Mouse (Mus musculus): ENCODE data around the gene Gprasp2. TPM values are rescaled to one million over a fixed set of nuclear protein-coding genes. Genes with fewer than 3 reads are reported as not detected.
A peak's percentile ranks its signal among the peaks of the same experiment; 100 is the strongest.
"Not testable (repeated sequence)": the region's sequence is repeated elsewhere in the genome, so short reads cannot be mapped to it uniquely, and the experiment has no call there.

Gprasp2 gene
- polyA plus RNA-seq, 1 experiment from 2014 or later: 72.6 TPM

DNA sequence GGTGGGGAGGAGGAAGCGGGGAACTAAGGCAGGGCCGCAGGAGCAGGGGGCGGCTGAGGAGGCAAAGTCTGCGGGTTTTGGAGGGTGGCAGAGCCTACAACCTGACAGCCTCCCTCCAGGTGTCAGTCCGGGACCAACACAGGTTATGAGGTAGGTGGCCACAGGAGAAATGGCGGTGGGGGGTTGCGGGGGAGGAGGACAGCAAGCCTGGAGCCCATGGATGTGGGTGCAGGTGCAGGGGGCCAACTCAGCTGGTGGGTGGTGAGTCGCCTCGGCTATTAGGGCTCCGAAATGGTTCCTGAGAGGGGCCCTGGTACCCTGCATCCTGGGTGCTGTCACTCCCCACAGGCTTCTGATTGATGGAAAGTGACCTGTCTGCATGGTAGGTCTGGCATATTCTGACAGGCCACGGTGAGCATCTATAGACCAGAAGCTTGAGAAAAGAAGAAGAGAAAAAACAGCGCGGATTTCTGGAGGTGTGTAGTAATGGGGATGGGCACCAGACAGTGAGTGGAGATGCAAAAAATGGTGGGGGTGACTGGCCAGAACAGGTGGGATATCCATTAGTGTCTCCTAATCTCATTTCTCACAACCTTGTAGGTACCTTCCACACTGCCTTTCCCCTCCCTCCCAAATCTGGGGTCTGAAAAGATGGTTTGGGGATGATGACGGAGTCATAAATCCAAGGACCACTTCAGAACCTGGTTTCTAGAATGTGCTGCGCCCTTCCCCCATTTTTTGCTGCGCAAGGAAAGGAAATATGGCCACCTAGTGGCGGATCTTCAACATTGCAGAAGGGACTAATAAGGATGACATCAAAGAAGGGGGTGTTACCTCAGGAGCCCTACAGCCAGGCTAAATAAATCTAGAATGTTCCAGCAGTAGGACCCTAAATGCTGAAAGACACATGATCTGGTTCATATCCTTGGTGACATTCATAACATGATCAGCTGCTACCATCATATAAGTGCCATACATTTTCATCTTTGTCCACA is 860 bp downstream of the Gprasp2 start:
- WGBS: 20% methylated on average over 16 of the region's 17 CpGs

DNA sequence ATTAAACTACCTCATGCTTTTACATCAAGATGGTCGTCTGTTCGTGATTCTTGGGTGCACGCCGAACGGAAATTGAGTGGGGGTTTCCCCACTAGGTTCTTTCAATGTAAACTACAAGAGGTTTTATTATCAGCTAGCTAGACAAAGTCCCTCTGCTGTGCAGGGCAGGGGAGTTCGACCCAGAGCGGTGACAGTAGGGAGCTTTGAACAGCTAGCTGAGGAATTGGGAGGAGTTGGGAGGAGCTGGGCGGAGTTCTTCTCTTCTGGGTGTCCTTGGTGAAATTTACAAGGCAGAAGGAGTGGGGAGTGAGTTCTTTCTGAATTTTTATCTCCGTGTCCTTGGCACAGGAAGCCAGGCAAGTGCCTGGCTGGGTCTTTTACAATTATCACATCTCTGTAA is 28.0 kb downstream of the Gprasp2 start:
- not testable (repeated sequence) for H3K9me3 ChIP-seq (replicated peaks); H3K27ac ChIP-seq; H3K4me2 ChIP-seq; H3K4me3 ChIP-seq; H3K4me1 ChIP-seq; H3K36me3 ChIP-seq (ENCODE audit: poor library complexity, severe bottlenecking); H3K27me3 ChIP-seq; ATAC-seq; H3K9ac ChIP-seq
- WGBS: 81% methylated on average over 9 of the region's 9 CpGs

More for the DNA sequence above, 860 bp downstream of the Gprasp2 start:
- Histone ChIP-seq H3K9ac (peak overlapping the region; percentile 73), H3K27ac (peak overlapping the region; percentile 40), H3K4me3 (peak overlapping the region; percentile 51), H3K4me2 (peak overlapping the region; percentile 70)
- not testable (repeated sequence) for H3K4me1 ChIP-seq; H3K9me3 ChIP-seq (replicated peaks); H3K27me3 ChIP-seq; H3K36me3 ChIP-seq (ENCODE audit: poor library complexity, severe bottlenecking)
- ATAC-seq: peak; percentile 26

DNA sequence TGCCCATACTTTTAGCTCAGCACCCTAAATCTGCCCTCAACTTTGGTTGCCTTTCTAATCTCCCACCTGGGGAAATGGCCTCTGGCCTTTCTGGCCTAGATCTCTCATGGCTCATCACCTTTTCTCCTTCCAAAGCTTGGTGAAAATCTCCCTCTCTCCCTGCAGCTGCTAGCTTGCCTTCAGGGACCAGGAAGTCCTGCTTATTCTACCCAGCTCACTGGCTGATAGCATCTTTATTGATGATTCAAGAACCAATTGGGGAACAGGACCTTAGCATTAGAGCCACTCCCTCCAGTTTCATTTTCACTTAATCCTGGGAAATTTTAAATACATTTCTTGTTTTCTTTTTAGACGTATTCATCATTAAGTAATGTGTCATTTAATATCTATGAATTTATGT is 37.8 kb downstream of the Gprasp2 start:
- WGBS: 80% methylated on average over 1 of the region's 1 CpGs
- no peak for ATAC-seq

DNA sequence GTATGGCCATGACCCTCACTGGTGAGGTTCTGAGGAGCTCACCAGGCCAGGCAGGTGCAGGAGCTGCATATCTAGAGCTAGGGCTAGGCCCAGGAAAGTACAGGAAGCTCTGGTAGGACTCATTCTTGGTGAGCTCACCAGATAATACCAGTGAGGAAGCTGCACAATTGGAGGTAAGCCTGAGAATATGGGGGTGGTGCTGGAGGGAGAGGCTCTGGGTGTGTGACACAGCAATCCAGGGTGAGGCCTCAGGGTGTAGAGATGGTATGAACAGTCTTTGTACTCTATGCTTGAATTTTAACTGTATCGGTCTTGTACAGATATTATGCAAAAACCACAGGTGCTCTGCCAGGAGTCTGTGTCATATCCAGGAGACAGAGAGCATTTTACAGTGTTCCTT is 40.8 kb downstream of the Gprasp2 start:
- 88% methylated on average over 1 of the region's 1 CpGs for WGBS
- Histone ChIP-seq H3K4me3 (no peak overlapping the region), H3K4me2 (no peak overlapping the region), H3K27me3 (no peaks in the 10 kb centered on the region), H3K4me1 (no peaks in the 10 kb centered on the region), H3K36me3 (ENCODE audit: poor library complexity, severe bottlenecking) (no peaks in the 10 kb centered on the region), H3K27ac (no peak overlapping the region), H3K9me3 (replicated peaks) (no peaks in the 10 kb centered on the region), H3K9ac (no peak overlapping the region)
- ATAC-seq: no peak

More for the DNA sequence above, 37.8 kb downstream of the Gprasp2 start:
- H3K4me1 ChIP-seq: no peaks in the 10 kb centered on the region
- H3K27ac ChIP-seq: no peak overlapping the region
- no peaks in the 10 kb centered on the region for H3K9me3 ChIP-seq (replicated peaks)
- no peak overlapping the region for H3K4me2 ChIP-seq
- H3K4me3 ChIP-seq: no peak overlapping the region
- no peak overlapping the region for H3K9ac ChIP-seq
- no peaks in the 10 kb centered on the region for H3K27me3 ChIP-seq
- H3K36me3 ChIP-seq (ENCODE audit: poor library complexity, severe bottlenecking): no peaks in the 10 kb centered on the region

DNA sequence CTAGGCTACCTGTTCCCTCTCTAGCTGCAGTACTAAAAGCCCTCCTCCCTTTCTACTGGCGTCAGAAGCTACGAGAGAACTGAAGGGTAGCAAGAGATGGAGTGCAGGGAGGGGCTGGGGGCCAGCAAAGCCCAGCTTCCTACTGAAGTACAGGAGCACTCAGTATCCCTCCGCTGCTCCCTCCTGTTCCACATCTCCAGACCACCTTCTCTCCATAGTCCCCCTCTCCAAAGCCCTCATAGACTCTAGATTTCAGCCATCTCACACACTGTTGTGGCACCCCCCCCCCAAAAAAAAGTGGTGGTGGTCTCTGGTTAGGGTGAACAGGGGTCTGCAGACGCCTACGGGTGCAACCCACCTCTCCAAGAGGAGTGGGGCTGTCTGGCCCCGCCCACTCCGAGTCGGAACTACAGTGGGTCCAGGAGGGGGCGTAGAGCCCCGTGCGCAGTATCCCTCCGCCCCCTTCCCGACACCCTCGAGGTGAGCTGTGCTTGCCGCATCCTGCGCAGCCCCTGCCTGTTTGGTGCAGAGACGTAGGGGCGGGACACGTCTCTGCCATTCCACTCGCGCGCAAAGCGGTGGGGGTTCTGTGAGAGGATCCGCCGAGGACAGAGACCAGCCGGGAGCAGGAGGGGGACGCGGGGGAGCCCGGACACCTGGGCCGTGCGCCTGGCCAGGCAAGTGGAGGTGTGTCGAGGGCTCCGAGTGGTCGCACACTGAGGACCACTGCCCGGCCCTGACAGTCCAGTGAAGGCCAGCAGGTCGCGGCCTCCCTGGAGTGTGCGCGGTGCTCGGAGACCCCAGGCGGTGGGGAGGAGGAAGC is 46.8 kb downstream of the Gprasp2 start:
- peak overlapping the region; percentile 84 for H3K9ac ChIP-seq
- H3K4me3 ChIP-seq: peak overlapping the region; percentile 66
- H3K27me3 ChIP-seq: no peaks in the 10 kb centered on the region
- H3K27ac ChIP-seq: peak overlapping the region; percentile 80
- ATAC-seq: peak; percentile 99
- 16% methylated on average over 32 of the region's 41 CpGs for WGBS
- H3K4me2 ChIP-seq: peak overlapping the region; percentile 62
- H3K9me3 ChIP-seq (replicated peaks): no peaks in the 10 kb centered on the region
- H3K4me1 ChIP-seq: no peaks in the 10 kb centered on the region; the same call in 1 of the 2 replicates
- peaks cover 30% of the 10 kb centered on the region for H3K36me3 ChIP-seq (ENCODE audit: poor library complexity, severe bottlenecking)

DNA sequence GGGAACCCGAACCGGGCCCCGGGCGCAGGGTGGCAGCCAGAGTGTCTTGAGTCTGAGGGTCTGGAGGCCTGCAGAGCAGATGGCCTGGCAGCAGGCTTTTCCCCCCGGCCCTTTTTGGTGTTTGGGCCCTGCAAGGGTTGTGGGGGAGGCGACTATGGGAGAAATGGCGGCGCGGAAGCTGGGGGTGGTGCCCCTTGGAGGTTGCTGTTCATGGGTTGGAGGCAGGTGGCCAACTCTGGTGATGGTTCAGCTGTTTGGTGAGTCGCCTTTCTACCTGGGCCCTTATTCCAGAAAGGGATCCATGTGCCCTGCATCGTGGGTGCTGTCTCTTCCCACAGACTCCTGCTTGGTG is 47.4 kb downstream of the Gprasp2 start:
- no peaks in the 10 kb centered on the region for H3K27me3 ChIP-seq
- H3K4me3 ChIP-seq: peak overlapping the region; percentile 66
- H3K4me1 ChIP-seq: no peaks in the 10 kb centered on the region; the same call in 1 of the 2 replicates
- H3K27ac ChIP-seq: peak overlapping the region; percentile 80
- peak overlapping the region; percentile 84 for H3K9ac ChIP-seq
- ATAC-seq: no peak; the same call in 1 of the 2 replicates
- WGBS: 21% methylated on average over 10 of the region's 11 CpGs
- peak overlapping the region; percentile 62 for H3K4me2 ChIP-seq
- H3K36me3 ChIP-seq (ENCODE audit: poor library complexity, severe bottlenecking): peaks cover 30% of the 10 kb centered on the region
- H3K9me3 ChIP-seq (replicated peaks): no peaks in the 10 kb centered on the region

Other genes starting within 250 kb of the Gprasp2 start
- not detected in 2 replicates for gene Nxf7, start 240.3 kb upstream of the Gprasp2 start, polyA plus RNA-seq (2015; fragmentation: Nextera tagmentation; extraction: Ambion mirVana)
- gene Prame, start 211.3 kb upstream of the Gprasp2 start, polyA plus RNA-seq (2015; fragmentation: Nextera tagmentation; extraction: Ambion mirVana): not detected in 2 replicates
- gene Tcp11x2, start 145.2 kb upstream of the Gprasp2 start, polyA plus RNA-seq (2015; fragmentation: Nextera tagmentation; extraction: Ambion mirVana): not detected in 2 replicates
- not detected in 2 replicates for gene Tmsb15a, start 113.8 kb upstream of the Gprasp2 start, polyA plus RNA-seq (2015; fragmentation: Nextera tagmentation; extraction: Ambion mirVana)
- gene Armcx5, start 96.3 kb upstream of the Gprasp2 start, polyA plus RNA-seq (2015; fragmentation: Nextera tagmentation; extraction: Ambion mirVana): 10.9 and 11.7 TPM in 2 replicates
- 86.9 and 111 TPM in 2 replicates for gene Gprasp1, start 96.3 kb upstream of the Gprasp2 start, polyA plus RNA-seq (2015; fragmentation: Nextera tagmentation; extraction: Ambion mirVana)
- gene Bhlhb9, start 41.4 kb upstream of the Gprasp2 start, polyA plus RNA-seq (2015; fragmentation: Nextera tagmentation; extraction: Ambion mirVana): 79.4 and 94.8 TPM in 2 replicates
- 150 and 176 TPM in 2 replicates for gene Arxes2, start 154.8 kb downstream of the Gprasp2 start, polyA plus RNA-seq (2015; fragmentation: Nextera tagmentation; extraction: Ambion mirVana)
- 61.6 and 72.6 TPM in 2 replicates for gene Arxes1, start 194.3 kb downstream of the Gprasp2 start, polyA plus RNA-seq (2015; fragmentation: Nextera tagmentation; extraction: Ambion mirVana)
- gene Bex2, start 229.2 kb downstream of the Gprasp2 start, polyA plus RNA-seq (2015; fragmentation: Nextera tagmentation; extraction: Ambion mirVana): 511 and 538 TPM in 2 replicates
- gene Nxf3, start 246.2 kb downstream of the Gprasp2 start, polyA plus RNA-seq (2015; fragmentation: Nextera tagmentation; extraction: Ambion mirVana): not detected in 2 replicates

Data from forebrain, embryonic 13.5 days (tissue).